Mouse (Mus musculus): ENCODE data around the gene Hoxb1. TPM values are rescaled to one million over a fixed set of nuclear protein-coding genes. Genes with fewer than 3 reads are reported as not detected.

Gene Hoxb1
- total RNA-seq, 4 experiments from 2014 or later = not detected

DNA sequence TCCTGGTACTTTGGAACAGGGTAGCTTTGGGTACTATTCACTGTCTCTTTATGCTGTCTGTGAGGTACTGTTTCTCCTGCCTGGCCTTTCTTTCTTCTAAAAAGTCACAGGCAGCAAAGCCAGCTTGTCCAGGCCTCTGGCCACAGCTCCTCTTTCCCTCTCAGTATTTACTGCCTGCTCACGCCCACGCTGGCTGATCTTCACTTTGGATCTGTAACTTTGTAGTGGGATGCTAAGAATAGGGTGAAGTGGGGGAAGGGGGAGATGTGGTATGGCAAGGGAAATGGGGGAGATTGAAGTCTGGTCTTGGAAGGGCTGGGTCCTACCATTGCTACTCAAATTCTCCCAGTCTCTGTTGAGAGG is 31.6 kb upstream of the Hoxb1 start:
- no peak for DNase-seq (ENCODE audit: low spot score)

DNA sequence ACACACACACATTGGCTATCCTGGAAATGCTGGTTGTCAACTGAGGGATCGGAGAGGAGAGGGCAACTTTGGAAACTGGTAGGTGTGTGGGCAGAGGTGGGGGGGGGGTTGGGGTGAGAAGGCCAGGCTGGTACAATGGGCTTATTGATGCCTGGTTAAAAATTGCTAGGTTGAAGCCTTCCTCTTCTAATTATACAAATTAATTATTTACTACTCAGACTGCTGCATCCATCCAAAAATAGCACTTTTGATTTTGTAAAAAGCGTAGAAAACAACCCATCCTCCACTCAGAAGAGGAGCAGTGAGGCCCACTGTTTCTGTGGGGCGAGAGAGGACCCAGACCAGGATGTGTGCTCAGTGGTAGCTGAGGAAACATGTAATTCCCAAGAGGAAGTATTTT is 30.6 kb upstream of the Hoxb1 start:
- no peak for DNase-seq (ENCODE audit: low spot score)

DNA sequence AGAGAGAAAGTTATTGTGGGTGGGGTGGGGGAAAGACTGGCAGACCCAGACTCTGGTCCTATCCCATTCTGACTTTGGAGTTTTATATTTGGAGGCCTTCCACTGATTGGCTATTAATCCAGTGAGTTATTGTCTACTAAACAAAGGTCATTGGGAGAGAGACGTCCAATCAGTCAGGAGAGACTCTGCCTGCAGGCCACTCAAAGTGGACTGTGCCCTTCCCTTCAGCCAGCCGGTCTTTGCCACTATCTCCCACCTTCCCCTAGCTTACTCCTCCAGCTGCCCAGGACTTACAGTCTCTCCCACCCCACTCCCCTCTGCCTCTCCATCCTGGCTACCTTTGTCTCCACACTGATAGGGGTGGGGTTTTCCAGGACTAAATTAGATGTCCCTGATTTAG is 29.0 kb upstream of the Hoxb1 start:
- DNase-seq (ENCODE audit: low spot score) = no peak

DNA sequence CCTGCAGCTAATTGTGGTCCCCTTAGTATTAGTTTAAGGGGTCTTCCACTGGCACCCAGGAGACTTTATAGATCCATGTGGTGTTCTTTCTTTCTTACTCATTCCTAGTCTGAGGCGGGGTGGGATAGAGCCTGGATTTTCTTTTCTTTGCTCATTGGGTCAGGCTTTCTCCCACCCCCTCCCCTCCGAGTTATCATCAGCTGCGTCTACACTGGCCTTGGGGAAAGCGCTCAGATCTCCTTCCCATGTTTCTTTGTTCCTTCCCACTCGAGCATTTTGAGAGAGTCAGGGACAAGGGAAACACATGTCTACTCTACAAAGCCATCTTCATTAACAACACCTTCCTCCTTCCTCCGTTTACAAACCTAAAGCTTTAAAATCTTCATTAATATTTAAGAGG is 28.5 kb upstream of the Hoxb1 start:
- DNase-seq (ENCODE audit: low spot score) = no peak

DNA sequence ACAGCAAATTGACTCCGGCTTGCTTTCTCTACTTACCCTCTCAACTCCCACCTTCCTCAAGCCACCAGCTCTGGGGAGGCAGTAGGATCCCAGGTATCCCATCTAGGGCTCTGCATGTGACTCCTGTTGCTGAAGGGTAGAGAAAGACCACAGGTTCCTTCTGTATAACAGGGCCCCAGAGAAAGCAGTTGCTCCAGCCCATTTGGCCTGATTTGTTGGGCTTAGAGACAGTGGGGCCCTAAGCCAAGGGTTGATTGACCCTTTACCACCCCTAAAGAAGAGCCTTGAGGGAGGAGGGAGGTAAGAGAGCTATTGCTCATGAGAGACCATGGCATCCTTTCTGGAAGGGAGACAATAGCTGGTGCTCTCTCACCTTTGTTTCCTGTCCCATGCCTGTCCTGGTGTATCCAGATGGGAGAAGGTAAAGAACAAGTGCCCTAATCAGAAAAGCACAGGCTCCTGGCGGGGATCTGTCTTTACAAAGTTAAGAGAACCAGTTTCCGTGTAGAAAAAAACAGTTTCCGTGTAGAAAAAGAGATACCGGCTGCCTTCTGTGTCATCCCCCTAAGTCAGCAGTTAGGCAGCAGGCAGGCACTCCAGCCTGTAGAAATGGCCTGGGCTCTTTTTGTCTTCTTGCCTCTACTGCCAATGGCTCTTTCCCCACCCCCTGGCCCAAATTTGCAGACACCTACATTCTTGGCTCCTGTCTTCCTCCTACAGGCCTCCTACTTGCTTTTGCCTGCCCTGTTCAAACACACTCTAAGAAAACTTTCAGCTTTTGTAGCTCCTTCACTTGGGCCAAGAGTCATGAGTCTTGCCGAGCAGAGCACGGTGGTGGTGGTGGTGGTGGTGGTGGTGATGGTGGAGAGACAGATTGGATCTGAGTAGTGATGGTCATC is 26.3 kb upstream of the Hoxb1 start:
- DNase-seq (ENCODE audit: low spot score) = no peak

DNA sequence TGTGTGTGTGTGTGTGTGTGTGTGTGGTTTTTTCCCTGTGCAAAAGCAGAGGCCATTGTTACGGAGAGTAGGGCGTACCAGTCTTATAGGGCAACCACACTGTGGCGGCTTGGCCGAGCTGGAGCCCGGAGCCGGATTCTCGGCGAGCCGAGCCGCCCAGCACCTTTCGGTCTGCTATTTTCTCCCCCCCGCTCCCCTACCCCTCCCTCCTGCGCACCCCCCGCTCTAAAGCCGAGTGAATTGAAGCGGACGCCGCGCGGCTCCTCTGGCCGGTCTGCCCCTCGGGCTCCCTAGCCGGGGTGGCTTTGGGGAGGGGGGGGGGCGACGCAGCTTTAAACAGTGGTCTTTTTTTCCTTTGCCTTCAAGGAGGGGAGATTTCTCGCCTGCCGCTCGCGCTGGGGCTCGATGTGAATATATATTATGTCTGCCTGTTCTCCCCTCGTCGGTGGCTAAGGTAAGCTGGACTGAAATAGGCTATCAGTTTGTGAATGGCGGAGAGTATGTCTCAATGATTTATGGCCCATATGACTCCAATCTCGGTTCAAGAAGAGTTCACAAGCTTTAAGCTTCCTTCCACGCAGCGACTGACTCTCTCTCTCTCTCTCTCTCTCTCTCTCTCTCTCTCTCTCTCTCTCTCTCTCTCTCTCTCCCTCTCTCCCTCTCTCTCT is 24.7 kb upstream of the Hoxb1 start:
- no peak for DNase-seq (ENCODE audit: low spot score)

DNA sequence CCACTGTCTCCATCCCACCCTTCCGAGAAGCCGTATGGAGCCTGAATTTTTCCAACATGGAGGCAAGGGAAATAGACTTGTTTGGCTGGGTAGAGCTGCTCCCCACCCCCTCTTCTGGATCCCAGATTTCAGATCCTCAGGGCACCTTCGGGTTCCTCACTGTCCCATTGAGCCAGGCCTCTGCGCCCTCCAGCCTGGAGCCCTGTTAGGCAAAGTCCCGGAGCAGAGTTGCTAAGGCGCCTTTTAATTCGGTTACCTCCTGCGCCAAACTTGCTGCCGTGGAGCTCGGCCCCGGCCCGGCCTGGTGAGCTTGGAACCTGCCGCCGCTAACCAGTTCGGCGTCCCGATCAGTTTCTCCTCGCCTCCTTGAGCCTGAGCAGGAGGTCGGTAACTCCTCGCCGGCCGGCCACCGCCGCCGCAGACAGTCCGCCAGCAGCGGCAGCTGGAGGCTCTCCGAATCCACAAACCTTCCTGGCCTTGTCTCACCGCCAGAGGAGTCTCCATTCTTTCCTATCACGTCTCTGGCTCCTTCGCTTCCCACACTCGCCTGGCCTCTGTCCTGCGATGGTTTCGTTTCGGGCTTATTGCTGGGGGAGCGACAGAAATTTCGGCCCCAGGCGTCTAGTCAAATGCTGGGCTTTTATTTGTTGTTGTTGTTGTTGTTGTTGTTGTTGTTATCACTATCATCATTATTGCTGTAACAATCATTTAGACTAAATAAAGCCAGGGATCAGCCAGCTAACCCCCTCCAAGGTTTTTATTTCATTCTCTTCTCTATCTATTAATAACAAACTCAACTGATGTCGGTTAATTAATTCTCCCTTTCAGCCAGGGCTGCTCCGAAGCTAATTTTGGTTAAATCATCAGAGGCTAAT is 23.6 kb upstream of the Hoxb1 start:
- no peak for DNase-seq (ENCODE audit: low spot score)

DNA sequence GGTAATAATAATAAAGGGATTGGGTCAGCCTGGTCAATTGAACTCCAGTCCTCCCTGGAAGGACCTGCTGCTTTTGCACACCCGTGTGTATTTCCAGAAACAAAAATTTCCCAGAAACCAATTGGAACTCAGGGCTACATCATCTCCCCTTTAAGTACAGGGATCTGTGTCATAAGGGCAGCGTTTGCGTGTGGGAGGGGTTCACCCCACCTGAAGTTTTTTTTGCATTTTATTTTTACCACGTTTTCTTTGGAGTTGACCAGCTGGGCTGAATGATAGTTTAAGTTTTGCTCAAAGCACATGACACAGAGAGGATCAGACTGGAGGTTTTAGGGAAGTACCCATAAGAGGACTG is 23.0 kb upstream of the Hoxb1 start:
- no peak for DNase-seq (ENCODE audit: low spot score)

DNA sequence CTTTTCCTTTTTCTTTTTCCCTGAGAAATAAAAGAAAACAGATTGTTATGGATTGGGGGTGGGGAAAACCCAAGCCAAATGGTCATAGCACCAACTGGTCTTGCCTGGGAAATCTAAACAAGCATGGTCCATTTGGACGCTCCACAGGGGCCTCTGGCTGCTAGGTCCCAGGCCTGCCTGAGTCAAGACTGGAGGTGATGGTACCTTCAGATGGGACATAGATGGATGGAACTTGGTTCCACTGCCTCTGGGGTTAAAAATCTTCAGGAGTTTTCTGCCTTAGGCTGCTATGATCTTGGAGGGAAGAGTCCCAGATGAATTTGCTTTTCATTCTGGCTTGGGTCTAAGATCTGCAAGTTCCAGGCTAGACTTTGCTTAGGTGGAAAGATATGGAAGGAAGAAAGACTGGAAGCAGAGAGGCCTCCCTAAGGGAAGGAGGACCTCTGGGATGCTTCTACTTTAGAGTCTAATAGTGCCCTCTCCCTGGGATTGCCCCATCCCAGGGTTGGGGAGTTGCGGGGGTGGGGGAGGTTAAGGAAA is 22.3 kb upstream of the Hoxb1 start:
- no peak for DNase-seq (ENCODE audit: low spot score)

DNA sequence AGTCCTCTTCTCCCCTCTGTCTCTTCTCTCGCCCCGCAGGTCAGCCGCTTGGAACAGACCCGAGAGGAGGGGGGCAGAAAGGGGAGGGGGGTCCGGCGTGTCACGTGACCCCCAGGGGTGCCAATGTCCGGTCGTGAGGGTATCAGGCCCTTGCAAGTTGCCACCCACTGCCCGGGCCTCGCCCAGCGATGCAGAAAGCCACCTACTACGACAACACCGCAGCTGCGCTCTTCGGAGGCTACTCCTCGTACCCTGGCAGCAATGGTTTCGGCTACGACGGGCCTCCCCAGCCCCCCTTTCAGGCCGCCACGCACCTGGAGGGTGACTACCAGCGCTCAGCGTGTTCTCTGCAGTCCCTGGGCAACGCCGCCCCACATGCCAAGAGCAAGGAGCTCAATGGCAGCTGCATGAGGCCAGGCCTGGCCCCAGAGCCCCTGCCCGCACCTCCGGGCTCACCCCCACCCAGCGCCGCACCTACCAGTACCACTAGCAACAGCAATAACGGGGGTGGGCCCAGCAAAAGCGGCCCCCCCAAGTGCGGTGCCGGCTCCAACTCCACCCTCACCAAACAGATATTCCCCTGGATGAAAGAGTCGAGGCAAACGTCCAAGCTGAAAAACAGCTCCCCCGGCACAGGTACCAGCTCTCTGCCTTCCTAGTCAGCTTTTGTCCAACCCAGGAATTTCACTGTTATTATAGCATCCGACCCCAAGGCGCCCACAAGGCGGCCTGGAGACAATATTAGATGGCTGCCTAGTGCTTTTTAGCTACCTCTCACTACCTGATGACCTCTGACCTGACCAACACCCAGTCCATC is 21.3 kb upstream of the Hoxb1 start:
- no peak for DNase-seq (ENCODE audit: low spot score)

DNA sequence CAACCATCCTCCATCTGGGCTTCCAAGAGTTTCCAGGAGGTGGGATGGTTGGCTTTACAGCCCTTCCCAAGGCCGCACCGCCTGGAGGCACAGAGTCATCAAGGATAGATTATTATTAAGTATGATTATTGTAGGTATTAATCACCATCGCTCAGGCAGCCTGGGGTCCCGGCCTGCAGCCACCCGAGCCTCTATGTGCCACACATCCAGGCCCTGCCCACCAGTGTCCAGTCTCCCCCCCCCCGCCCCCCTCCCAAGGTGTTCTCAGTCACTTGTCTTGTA is 20.7 kb upstream of the Hoxb1 start:
- no peak for DNase-seq (ENCODE audit: low spot score)

DNA sequence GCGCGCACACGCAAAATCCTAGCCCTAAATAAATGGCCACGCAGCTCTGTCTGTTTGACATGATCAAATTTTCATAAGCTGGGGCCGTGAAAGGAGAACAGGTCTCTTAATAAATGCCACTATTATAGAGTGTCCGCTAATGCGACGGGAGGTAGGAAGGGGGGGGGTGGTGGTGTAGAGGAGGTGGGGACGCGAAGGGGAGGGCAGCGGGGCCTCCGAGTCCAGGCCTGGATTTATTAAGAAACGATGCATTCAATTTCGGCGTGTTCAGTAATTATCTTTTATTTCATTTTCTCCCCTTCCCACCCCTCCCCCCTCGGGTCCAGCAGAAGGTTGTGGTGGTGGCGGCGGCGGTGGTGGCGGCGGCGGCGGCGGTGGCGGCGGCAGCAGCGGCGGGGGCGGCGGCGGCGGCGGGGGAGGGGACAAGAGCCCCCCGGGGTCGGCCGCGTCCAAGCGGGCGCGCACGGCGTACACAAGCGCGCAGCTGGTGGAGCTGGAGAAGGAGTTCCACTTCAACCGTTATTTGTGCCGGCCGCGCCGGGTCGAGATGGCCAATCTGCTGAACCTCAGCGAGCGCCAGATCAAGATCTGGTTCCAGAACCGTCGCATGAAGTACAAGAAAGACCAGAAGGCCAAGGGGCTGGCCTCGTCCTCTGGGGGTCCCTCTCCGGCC is 20.2 kb upstream of the Hoxb1 start:
- no peak for DNase-seq (ENCODE audit: low spot score)

DNA sequence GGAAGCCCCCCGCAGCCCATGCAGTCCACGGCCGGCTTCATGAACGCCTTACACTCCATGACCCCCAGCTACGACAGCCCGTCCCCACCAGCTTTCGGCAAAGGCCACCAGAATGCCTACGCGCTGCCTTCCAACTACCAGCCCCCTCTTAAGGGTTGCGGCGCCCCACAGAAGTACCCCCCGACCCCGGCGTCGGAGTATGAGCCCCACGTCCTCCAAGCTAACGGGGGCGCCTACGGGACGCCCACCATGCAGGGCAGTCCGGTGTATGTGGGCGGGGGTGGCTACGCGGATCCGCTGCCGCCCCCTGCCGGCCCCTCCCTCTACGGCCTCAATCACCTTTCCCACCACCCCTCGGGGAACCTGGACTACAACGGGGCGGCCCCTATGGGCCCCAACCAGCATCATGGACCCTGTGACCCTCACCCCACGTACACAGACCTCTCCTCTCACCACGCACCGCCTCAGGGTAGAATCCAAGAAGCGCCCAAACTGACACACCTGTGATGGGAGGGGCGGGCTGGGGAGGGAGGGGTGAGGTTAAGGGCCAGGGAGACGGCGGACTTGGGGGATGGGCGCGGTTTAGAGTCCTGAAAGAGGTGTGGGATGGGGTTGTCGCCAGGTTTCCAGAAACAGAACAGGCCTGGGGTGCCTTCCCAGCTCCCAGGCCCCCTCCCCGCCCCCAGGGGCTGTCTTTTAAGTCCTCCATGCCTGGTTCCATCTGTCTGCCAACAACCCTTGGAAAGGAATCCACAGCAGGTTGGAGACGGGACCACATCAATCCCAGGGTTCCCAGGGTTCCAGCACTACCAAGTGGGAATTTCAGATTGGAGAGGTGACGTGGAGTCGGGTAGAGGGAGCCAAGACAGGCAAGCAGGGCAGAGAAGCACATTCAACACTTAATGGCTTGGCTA is 19.4 kb upstream of the Hoxb1 start:
- DNase-seq (ENCODE audit: low spot score) = no peak

DNA sequence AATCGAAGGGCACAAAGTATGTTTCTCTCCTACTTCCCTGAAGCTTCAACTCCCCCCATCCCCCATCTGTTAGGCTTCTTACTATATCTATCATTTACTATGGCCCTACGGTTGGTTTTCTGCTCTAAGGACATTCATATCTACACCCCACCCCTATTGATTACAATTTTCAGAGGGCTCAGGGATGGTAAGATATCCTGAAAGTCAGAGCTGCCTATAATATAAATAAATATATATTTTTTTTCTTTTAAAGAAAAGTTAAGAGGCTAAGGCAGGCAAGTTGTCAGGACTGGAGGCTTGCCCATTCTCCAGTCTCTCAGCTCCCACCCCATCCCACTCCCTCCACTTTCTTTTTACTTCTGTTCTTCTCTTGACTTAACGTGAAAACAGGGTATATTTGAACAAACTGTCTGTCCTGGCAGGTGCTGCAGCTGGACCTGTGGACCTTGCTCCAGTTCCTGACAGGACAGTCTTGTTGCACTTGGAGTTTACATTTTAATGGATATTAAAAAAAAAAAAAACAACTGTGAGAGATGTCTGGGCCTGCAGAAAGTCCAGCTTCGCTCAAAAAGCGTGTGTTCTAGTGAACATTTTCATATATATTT is 18.5 kb upstream of the Hoxb1 start:
- no peak for DNase-seq (ENCODE audit: low spot score)

DNA sequence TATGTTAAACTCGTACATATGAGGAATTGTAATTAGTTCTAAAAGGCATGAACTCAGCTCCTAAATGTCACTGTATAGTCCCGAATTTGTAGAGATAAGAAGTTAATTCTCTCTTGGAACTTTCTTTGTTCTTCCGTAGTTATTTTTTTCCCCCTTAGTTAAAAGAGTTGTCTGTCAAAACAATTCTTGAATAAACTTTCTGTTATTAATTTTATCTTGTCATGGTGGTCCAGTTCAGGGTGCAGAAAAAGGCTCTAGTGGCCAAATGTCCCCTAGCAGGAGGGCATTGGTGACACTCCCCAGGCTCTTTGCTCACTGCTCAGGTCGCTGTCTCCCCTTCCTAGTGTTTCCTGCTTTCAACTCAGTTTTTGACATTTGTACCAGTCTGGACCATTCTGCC is 17.8 kb upstream of the Hoxb1 start:
- DNase-seq (ENCODE audit: low spot score) = no peak

DNA sequence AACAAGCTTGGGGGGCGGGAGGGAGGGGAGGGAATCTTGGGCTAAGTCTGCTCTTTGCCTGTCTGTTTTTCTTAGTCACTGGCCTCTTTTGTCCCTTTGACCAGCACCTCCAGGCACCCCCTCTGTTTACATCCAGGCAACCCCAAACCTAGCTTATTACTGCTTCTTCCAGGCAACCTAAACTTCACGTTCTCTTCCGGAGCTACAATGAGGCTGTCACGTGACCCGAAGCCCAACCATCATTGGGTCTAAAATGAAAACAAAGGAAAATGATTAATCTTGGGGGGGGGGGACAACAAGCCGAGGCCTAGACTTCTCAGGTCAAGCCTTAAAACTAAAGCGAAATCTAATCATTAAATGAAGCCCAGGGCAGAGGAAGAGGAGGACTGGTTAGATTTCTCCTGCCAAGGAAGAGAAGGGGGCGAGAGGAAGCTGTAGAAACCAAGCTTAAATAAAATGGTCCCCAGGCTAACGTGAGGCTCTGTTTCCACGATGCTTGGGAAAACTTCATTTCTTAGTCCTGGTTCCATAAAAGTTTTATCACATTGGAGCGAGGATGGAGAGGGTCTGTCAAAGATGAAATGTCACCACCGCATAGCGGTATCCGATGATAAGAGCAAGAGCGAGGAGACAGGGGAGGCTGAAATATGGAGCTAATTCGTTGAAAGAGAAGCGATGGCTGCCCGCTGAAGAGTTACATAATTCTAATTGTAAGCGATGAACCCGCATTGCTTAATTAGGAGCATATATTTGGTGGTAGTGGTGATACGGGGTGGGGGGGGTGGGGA is 17.2 kb upstream of the Hoxb1 start:
- DNase-seq (ENCODE audit: low spot score) = no peak

DNA sequence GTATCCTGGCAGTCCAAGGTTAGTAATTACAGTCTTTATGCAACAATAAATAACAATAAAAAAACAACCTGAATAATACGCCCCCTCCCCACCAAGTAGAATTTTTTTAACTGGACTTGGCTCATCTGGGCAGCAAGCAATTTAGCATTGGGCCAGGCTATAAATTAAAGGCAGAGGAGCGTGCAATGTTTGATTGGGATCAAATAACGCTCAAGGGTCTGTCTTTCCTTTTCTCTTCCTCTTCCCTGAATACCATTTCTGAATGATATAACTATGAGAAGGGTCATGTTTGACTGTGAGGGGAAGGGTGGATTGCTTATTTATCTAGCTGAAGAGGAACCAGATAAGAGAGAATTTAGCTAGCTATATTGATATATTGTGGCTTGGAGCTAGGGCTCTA is 16.6 kb upstream of the Hoxb1 start:
- no peak for DNase-seq (ENCODE audit: low spot score)

DNA sequence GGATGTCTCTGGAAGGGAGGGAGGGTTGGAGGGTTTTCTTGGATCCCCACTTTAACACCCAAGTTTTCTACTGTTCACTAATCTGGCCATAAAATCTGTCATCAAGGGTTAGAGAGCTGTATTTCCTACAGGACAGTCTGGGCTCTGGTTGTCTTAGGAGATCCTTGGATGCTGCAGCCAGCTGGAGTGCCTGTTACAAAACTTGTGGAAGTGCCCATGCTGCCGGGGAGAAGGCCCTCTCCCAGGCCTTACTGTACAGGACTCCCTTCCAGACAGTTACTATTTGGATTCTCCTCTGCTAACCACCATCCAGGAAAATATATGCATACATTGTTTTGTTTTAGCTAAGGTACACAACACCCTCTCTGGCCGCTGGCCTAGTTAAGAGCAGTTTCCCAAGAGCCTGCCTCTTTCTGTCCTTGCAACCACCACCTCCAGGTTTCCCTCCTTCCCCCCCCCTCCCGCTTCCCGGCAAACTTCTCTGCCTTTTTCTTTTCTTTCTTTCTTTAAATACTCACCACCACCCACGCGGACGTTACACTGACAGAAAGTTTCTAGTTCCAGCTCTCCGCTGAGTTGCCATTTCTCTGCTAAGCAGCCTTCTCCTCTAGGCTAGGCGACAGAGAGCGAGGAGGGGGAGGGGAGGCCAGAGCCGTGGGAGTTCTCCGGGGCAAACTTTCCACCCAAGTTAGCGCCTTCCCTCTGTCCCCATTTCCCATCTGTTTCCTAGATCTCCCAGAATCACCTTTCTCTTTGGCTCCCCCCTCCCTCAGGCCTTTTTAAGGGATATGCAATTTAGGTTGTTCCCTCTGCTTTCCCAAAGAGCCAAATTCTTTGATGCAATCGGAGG is 15.8 kb upstream of the Hoxb1 start:
- no peak for DNase-seq (ENCODE audit: low spot score)

Measured in heart, adult 8-10 months (tissue).